Mouse (Mus musculus) liver, embryonic 14.5 days (tissue): ENCODE measurements around the gene Ccdc187.

Experiments used
- CTCF ChIP-seq: IDR thresholded peaks from 2 replicates; pipeline ENCODE4 v1.5.1; 2016; ENCODE audit warnings: antibody characterized with exemption, low read depth, control low read depth
- EP300 ChIP-seq: IDR thresholded peaks from 2 replicates; pipeline ENCODE4 v1.6.1; 2016; ENCODE audit warnings: antibody characterized with exemption, low read depth

GRCm38 (mm10) chr2:26302005-26302503, 7.7 kb upstream of the Ccdc187 start:
- no peak for TF ChIP-seq CTCF
- TF ChIP-seq EP300, result no peak
